Mouse (Mus musculus) hematopoietic stem cell, adult 5-6 weeks (primary cell): ENCODE results near the gene Samd4. TPM values are rescaled to one million over a fixed set of nuclear protein-coding genes. Genes with fewer than 3 reads are reported as not detected.

Source experiments
- ATAC-seq, 2 experiments: fragments of 125-278 bp in 1 of 2; replicated peaks in 1 of 2; 2 replicates each; pipeline ENCODE4 v1.8.0; 2016 to 2017; ENCODE audit warnings: inconsistent platforms in 2 of 2, mild to moderate bottlenecking in 2 of 2, moderate number of reproducible peaks in 2 of 2, low read depth in 1 of 2, moderate TSS enrichment in 1 of 2; ENCODE audit not compliant: low FRiP score in 2 of 2, poor library complexity in 2 of 2, severe bottlenecking in 2 of 2, insufficient read depth in 1 of 2, low TSS enrichment in 1 of 2
- total RNA-seq: library from RNA; stranded (forward); fragments of 172-1452, 232-1000 nt; gene quantifications from 2 replicates; pipeline ENCODE4 v1.2.3, GENCODE M21; 2017

Samd4 gene
- total RNA-seq, 1 experiment from 2014 or later, result 2.3 TPM

DNA sequence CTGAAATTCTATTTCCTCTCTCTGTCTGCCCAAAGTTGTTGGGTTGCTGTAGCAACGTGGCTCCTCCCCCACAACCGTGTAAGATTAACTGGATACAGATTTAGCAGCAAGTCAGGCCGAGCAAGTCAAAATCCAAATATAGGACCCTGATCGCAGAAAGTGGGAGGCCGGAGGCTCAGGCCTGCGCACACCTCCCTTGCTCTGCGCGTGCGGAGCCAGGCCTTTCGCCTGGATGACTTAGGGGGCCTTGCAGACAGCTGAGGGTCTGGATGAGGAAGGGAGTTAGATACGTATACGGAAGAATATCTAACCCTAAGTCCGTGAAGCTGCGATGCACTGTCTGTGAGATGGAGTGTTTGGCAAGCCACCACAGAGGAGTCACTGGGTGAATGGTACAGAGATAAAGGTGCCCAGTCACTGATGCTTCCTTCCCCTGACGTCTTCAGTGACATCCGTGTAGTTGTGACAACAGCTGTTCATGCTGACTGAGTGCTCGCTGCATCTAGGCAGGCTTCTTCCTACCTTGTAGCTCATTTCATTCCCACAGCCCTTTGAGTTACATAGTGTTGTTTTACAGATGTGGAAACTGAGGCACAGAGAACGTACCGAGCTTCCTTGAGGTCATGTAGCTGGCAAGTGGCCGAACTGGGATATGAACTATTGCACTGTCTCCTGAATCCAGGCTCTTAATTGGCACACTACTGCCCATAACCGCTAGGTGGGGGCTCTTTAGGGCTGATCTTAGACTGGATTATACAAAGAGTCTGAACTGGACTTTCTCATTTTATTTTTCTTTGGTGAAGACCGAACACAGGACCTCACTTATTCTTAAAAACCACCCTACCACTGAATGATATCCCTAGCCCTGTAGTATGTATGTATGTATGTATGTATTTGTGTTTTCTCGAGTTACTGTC lies 59.5 kb downstream of the Samd4 start:
- ATAC-seq, result peak; percentile 45 to 59; a peak in 3 of 4 replicates

DNA sequence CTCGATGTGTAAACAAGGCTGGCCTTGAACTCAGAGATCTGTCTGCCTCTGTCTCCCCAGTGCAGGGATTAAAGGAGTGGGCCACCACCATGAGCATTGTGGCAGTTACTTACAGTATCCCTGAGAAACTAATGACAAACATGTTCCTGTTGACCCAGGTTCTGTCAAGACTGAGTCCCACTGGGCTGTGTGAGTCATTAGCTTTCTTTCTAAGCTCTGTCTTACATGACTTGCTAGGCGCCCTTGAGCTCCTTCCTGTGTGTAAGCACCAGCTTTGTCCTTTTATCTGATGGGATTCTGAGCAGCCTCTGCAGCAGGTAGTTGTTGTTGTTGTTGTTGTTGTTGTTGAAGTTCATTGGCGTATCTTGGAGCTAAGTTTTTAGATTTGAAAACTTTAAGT lies 61.8 kb downstream of the Samd4 start:
- ATAC-seq, result no peak

DNA sequence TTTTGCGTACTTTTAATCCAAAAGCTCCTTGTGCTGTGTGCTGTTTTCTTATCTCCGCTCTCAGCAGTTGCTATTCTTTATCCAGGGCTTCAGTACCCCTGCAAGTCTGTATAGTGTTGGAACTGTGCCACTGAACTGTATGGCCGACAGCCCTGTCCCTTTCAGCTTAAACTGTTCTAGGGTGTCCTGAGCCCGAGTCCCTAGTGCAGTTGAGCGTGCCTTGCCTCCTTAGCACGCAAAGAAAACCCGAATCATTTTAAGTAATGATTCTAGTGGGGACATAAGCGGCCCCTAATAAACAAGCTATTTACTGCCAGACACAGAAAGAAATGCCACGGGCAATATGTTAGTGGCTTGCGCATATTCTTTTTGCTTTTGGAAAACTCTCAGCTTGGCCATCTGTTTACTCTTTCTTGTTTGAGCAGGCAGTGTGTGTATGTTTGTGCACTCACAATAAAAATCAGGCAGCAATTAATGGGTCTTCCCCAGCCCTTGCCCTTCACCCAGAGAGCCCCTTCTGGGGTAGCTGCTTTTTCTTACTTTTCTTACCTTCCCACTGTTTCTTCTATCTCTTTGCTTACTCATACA lies 63.3 kb downstream of the Samd4 start:
- ATAC-seq, result no peak

- no peak for ATAC-seq
Measured at GRCm38 (mm10) chr14:46947644-46948043, 65.0 kb downstream of the Samd4 start.

DNA sequence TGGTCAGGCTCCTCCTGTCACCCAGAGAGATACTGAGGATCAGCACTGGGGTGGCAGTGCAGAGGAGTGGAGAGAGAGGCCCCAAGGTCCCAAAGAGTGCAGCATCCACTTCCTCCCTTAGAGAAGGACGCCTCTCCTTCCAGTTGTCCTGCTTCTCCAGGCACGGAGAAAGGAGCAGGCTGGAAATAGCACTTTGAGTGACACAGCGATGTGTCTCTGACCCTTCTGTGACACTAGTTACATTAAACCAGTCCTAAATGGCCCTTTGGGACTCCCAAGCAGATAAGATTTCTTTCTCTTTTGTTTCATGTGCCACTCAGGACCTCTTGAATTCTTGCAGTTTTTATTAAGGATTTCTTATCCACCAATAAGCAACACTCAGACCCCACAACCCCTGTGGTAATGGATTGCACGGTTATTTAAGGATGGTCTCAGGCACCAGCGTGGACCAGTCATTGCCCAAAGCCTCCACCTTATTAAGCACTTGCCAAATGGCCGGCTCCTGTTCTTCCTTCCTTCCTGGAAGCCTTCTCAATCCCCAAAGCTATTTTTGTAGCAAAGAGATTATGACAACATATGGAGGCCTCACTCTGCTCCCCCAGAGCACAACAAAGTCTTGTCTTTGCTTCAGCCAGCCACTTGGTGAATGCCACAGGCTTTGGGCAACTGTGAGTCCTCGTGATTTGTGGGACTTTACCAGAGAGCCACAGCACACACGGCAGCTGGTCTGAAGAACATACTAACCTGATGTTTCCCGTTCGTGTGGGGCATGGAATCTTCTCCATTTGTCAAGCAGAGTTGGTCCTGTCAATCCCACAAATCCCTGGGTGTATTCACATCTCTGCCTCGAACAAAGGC lies 68.1 kb downstream of the Samd4 start:
- no peak for ATAC-seq

GRCm38 (mm10) chr14:46952264-46952663 lies 69.6 kb downstream of the Samd4 start:
- ATAC-seq, result no peak

DNA sequence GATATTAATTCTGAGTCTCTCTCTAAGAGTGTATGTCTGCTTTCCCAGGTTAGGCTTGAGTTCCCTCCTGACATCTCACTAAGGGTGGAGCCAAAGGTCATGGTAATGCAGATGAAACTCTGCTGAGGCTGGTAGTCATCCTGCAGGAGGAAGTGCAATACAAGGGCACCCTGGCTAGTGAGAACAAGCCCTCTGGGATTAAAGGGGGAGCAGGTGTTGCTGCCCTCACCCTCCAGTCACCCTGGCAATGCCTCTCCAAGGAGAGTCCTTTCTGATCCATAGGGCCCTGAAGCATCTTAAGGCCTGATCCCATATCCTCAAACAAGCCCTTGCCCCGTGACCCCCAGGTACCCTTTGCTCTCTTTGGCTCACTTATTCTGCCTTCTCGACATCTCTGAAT lies 72.5 kb downstream of the Samd4 start:
- 0 out of 4 replicates have a peak, but pooled peaks of 1 of the 2 experiments have one; percentile 32 for ATAC-seq

GRCm38 (mm10) chr14:46955574-46956043 lies 73.0 kb downstream of the Samd4 start:
- ATAC-seq, result no peak

DNA sequence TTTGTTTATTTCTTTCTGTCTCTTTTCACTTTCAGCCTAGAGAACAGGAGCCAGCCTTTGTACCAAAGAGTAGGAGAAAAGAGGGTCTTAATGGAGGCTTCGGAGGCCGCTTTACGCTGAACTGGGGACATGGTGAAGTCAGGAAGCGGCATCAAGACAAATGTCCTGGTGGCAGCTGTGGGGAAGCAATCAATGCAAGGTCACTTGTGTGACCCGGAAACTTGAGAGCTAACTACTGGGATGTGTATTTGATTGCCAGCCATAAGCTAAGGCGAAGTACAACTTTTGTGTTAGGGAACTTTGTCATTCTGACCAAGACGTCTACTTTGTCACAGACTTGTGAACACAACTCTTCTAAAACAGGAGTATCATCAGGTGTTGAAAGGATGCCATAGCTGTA lies 73.5 kb downstream of the Samd4 start:
- ATAC-seq, result no peak

GRCm38 (mm10) chr14:46959166-46959721 lies 76.6 kb downstream of the Samd4 start:
- no peak for ATAC-seq

DNA sequence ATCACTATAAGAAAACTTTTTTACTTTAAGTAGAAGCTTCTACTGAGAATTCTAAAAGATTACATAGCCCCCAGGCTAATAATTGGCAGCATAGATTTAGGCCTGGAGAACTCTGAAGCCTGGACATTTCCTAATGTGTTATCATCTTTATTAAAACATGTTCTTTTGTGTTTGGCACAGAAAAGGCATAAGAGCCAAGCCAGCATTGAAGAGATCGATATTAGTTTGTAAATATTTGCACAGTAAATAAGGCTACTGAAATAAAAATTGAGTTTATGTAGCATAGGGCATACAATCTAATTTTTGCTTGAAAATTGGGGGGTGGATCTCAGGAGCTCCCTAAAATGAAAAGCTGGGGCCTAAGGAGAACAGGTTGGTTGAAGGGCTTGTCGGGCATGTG lies 77.2 kb downstream of the Samd4 start:
- ATAC-seq, result no peak

DNA sequence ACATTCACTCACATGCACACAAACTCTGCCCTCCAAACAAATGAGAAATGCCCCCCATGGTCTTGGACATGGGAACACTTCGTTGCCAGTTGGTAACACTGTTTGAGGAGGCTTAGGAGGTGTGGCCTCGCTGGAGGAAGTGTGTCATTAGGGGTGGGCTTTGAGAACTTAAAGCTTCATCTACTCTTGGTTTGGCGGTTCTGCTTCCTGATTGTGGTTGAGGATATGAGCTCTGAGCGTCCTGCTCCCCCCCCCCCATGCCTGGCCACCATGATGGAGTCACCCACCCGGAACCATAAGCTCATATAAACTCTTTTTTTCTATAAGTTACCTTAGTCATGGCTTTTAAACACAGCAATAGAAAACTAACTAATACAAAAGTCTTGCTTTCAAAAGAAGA lies 80.2 kb downstream of the Samd4 start:
- no peak for ATAC-seq

- no peak for ATAC-seq
Measured at GRCm38 (mm10) chr14:46964074-46964872, 81.6 kb downstream of the Samd4 start.

- no peak for ATAC-seq
Measured at GRCm38 (mm10) chr14:46966206-46966605, 83.6 kb downstream of the Samd4 start.

GRCm38 (mm10) chr14:46968046-46968445 lies 85.4 kb downstream of the Samd4 start:
- ATAC-seq, result peak; percentile 54 to 65; a peak in 3 of 4 replicates

DNA sequence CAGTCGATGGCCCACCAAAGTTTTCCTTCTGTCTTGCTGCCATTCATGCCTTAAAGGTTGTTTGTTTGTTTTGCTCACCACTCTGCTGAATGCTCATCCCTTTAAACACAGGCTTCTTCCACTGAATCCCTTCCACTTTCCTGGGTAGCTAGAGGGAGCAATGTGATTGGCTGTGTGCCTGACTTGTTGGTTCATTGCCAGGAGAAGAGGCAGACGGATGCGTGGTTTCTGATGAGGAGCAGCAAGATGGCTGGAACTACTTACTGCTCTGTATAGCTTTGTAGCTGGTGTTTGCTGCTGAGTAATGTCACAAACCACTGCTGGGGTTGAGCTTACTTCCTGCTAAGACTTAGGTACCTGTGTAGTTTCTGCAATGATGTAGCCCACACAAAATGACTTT lies 88.0 kb downstream of the Samd4 start:
- ATAC-seq, result peak in 1 of 2 experiments; percentile 31; a peak in 2 of 4 replicates

GRCm38 (mm10) chr14:46971802-46972201 lies 89.1 kb downstream of the Samd4 start:
- ATAC-seq, result no peak
